Mouse (Mus musculus) CH12.LX (cell line): ENCODE results near the gene Mcmbp. TPM values are rescaled to one million over a fixed set of nuclear protein-coding genes. Genes with fewer than 3 reads are reported as not detected.

Source experiments
- DNase-seq: peaks from one replicate; pipeline ENCODE4 v3.0.0-alpha.2; 2013; ENCODE audit errors: extremely low read depth
- H3K27ac ChIP-seq: 2 replicates; pipeline ENCODE4 v1.5.1; 2012; ENCODE audit warnings: low read depth, mild to moderate bottlenecking, control low read depth, moderate library complexity; ENCODE audit not compliant: insufficient read depth
- H3K27me3 ChIP-seq: replicated peaks from 2 replicates; pipeline ENCODE3; 2012; ENCODE audit warnings: inconsistent platforms
- H3K36me3 ChIP-seq, 2 experiments: replicated peaks in 1 of 2; 2 replicates each; pipeline versions ENCODE3 to v1.6.1; 2012; ENCODE audit warnings: inconsistent platforms in 1 of 2, low read length in 1 of 2, mild to moderate bottlenecking in 1 of 2, mixed read lengths in 1 of 2, moderate library complexity in 1 of 2; ENCODE audit not compliant: control insufficient read depth in 1 of 2, insufficient read depth in 1 of 2
- H3K4me1 ChIP-seq, 2 experiments: 2 replicates each; pipeline ENCODE4 v1.6.1; 2012; ENCODE audit warnings: inconsistent platforms in 1 of 2, moderate library complexity in 1 of 2; ENCODE audit not compliant: insufficient read depth in 2 of 2, control insufficient read depth in 1 of 2
- H3K4me2 ChIP-seq: 2 replicates; pipeline ENCODE4 v1.6.1; 2012; ENCODE audit warnings: low read depth, mild to moderate bottlenecking, control low read depth; ENCODE audit not compliant: poor library complexity, insufficient read depth, severe bottlenecking
- H3K4me3 ChIP-seq, 3 experiments: fragments of 150-350 bp in 1 of 3; sonication (generic) in 1 of 3; replicated peaks in 1 of 3; 2 replicates each; pipeline versions ENCODE3 to v1.5.1; 2011 to 2012; ENCODE audit warnings: low read depth in 2 of 3, low read length in 2 of 3, mild to moderate bottlenecking in 2 of 3, moderate library complexity in 2 of 3, control low read depth in 1 of 3, improper control_type of control experiment in 1 of 3, inconsistent platforms in 1 of 3, mixed read lengths in 1 of 3; ENCODE audit not compliant: poor library complexity in 1 of 3
- H3K79me2 ChIP-seq: replicated peaks from 2 replicates; pipeline ENCODE4 v1.6.1; 2012; ENCODE audit warnings: mild to moderate bottlenecking, moderate library complexity; ENCODE audit not compliant: control insufficient read depth, poor library complexity, insufficient read depth, severe bottlenecking; ENCODE audit errors: extremely low read depth
- H3K9ac ChIP-seq: 2 replicates; pipeline ENCODE4 v1.6.1; 2012; ENCODE audit warnings: low read depth, mild to moderate bottlenecking, control low read depth, moderate library complexity; ENCODE audit not compliant: insufficient read depth
- H3K9me3 ChIP-seq: replicated peaks from 2 replicates; pipeline ENCODE3; 2012; ENCODE audit warnings: low read length, inconsistent platforms, mixed read lengths
- CHD2 ChIP-seq: IDR thresholded peaks from 2 replicates; pipeline ENCODE4 v1.6.1; 2011; ENCODE audit warnings: low read length, improper control_type of control experiment
- CTCF ChIP-seq, 2 experiments: IDR thresholded peaks in 1 of 2; conservative IDR thresholded peaks in 1 of 2; 2 replicates each; pipeline ENCODE4 v1.5.1; 2011 to 2012; ENCODE audit warnings: low read depth in 2 of 2, low read length in 2 of 2, improper control_type of control experiment in 1 of 2, inconsistent platforms in 1 of 2, mild to moderate bottlenecking in 1 of 2, moderate library complexity in 1 of 2
- ELF1 ChIP-seq: IDR thresholded peaks from 2 replicates; pipeline ENCODE4 v1.6.1; 2014; ENCODE audit warnings: low read depth, mild to moderate bottlenecking, inconsistent platforms, low read length, improper control_type of control experiment
- EP300 ChIP-seq: IDR thresholded peaks from 2 replicates; pipeline ENCODE4 v1.6.1; 2011; ENCODE audit warnings: low read length, improper control_type of control experiment
- GABPA ChIP-seq: IDR thresholded peaks from 2 replicates; pipeline ENCODE4 v1.6.1; 2012; ENCODE audit warnings: low read depth, low read length, improper control_type of control experiment, inconsistent platforms; ENCODE audit not compliant: insufficient replicate concordance
- IRF4 ChIP-seq: IDR thresholded peaks from 2 replicates; pipeline ENCODE4 v1.6.1; 2014; ENCODE audit warnings: low read depth, mild to moderate bottlenecking, inconsistent platforms, low read length, improper control_type of control experiment
- JUN ChIP-seq: IDR thresholded peaks from 2 replicates; pipeline ENCODE4 v1.6.1; 2011; ENCODE audit warnings: low read depth, mild to moderate bottlenecking, low read length, improper control_type of control experiment, moderate library complexity; ENCODE audit not compliant: insufficient read depth
- JUND ChIP-seq: conservative IDR thresholded peaks from 2 replicates; pipeline ENCODE4 v1.6.1; 2011; ENCODE audit warnings: low read depth, low read length, improper control_type of control experiment
- KAT2A ChIP-seq: IDR thresholded peaks from 2 replicates; pipeline ENCODE4 v1.6.1; 2012; ENCODE audit warnings: low read length, improper control_type of control experiment, inconsistent platforms; ENCODE audit not compliant: insufficient replicate concordance
- MAX ChIP-seq: IDR thresholded peaks from 2 replicates; pipeline ENCODE4 v1.6.1; 2011; ENCODE audit warnings: low read length, improper control_type of control experiment
- MAZ ChIP-seq: IDR thresholded peaks from 2 replicates; pipeline ENCODE4 v1.6.1; 2012; ENCODE audit warnings: low read depth, mild to moderate bottlenecking, inconsistent platforms, low read length, improper control_type of control experiment, moderate library complexity
- MEF2A ChIP-seq: IDR thresholded peaks from 2 replicates; pipeline ENCODE4 v1.6.1; 2014; ENCODE audit warnings: low read depth, mild to moderate bottlenecking, inconsistent platforms, low read length, improper control_type of control experiment, borderline replicate concordance
- MXI1 ChIP-seq: IDR thresholded peaks from 2 replicates; pipeline ENCODE4 v1.6.1; 2011; ENCODE audit warnings: mild to moderate bottlenecking, low read depth, low read length, improper control_type of control experiment
- MYC ChIP-seq: IDR thresholded peaks from 2 replicates; pipeline ENCODE4 v1.6.1; 2011; ENCODE audit warnings: low read depth, mild to moderate bottlenecking, improper control_type of control experiment, low read length
- NRF1 ChIP-seq: IDR thresholded peaks from 2 replicates; pipeline ENCODE4 v1.6.1; 2014; ENCODE audit warnings: low read depth, mild to moderate bottlenecking, inconsistent platforms, low read length, improper control_type of control experiment, moderate library complexity
- POLR2AphosphoS2 ChIP-seq: IDR thresholded peaks from 2 replicates; pipeline ENCODE4 v1.6.1; 2011; ENCODE audit warnings: low read depth, low read length, improper control_type of control experiment
- TBP ChIP-seq: conservative IDR thresholded peaks from 2 replicates; pipeline ENCODE4 v1.6.1; 2011; ENCODE audit warnings: low read depth, low read length, improper control_type of control experiment
- UBTF ChIP-seq: IDR thresholded peaks from 2 replicates; pipeline ENCODE4 v1.6.1; 2012; ENCODE audit warnings: low read depth, mild to moderate bottlenecking, inconsistent platforms, low read length, improper control_type of control experiment, moderate library complexity
- ZNF384 ChIP-seq: IDR thresholded peaks from 2 replicates; pipeline ENCODE4 v1.6.1; 2012; ENCODE audit warnings: low read depth, low read length, improper control_type of control experiment, inconsistent platforms
- dilution Hi-C: fragments of 300-500 bp; cut with MboI; formaldehyde crosslinking; loops from 2 replicates; pipeline ENCODE4 v1.14.3; 2020; ENCODE audit warnings: low sequenced_read_pairs; ENCODE audit not compliant: extremely low pct_unique_long_range_greater_than_20kb, extremely low pct_ligation_motif_present
- in situ Hi-C: fragments of 300-500 bp; cut with MboI; formaldehyde crosslinking; loops from 3 replicates; pipeline ENCODE4 v1.14.3; 2019; ENCODE audit warnings: low sequenced_read_pairs, low pct_ligation_motif_present, low pct_unique_long_range_greater_than_20kb, mixed read lengths
- polyA plus RNA-seq: library from polyadenylated mRNA; unstranded; fragments of >175 nt; gene quantifications from 2 replicates; pipeline ENCODE4 v1.2.1, GENCODE M21; 2012; ENCODE audit warnings: low read depth; ENCODE audit not compliant: insufficient read length
- total RNA-seq, 2 experiments: library from RNA; depleted of rRNA; stranded (reverse); fragments of 300-350 nt in 1 of 2; fragments of >200 nt in 1 of 2; gene quantifications; 2 replicates each; pipeline ENCODE4 v1.2.3; 2012 to 2014

Mcmbp gene
- total and polyA plus RNA-seq, 3 experiments, result 45.2 to 75.7 (median 69.4) TPM

GRCm38 (mm10) chr7:128672408-128673010 lies 67.8 kb downstream of the Mcmbp start:
- no peaks in the 10 kb centered on the region for H3K4me1 ChIP-seq
- no peaks in the 10 kb centered on the region for H3K27me3 ChIP-seq
- H3K36me3 ChIP-seq, result peaks cover 0 to 10% of the 10 kb centered on the region in 2 experiments
- in situ Hi-C loops, result no loop called here
- no peak for DNase-seq
- no peak overlapping the region for H3K27ac ChIP-seq
- H3K4me2 ChIP-seq, result no peak overlapping the region
- no peaks in the 10 kb centered on the region for H3K79me2 ChIP-seq
- H3K9ac ChIP-seq, result no peak overlapping the region
- H3K9me3 ChIP-seq, result no peaks in the 10 kb centered on the region
- no peak overlapping the region for H3K4me3 ChIP-seq
- no peak for TF ChIP-seq POLR2AphosphoS2
- no peak for TF ChIP-seq CHD2
- no peak for TF ChIP-seq TBP
- no peak for TF ChIP-seq GABPA
- no peak for TF ChIP-seq JUND
- no peak for TF ChIP-seq EP300
- TF ChIP-seq UBTF, result no peak
- no peak for TF ChIP-seq NRF1
- no peak for TF ChIP-seq MYC
- no peak for TF ChIP-seq MEF2A
- TF ChIP-seq ELF1, result no peak
- TF ChIP-seq, all 38 proteins: peak for 0
- dilution Hi-C loops, result no loop called here

DNA sequence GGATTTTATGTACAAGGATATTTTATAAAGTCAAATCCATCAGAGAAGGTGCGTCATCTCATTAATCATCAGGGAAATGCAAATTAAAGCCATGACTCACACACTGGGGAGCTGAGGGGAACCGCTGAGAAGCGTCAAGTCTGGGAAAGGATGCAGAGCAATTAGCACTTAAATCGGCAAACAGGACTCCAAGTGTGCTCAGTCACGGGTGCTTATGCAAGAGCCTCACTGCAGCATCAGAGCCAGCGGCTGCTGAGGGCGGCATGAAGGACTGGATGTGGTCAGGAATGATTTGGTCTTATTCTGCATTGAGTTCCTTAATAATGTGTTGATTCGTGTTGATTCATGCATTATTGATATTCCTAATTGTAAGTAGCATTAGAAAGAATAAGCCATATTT lies 68.3 kb downstream of the Mcmbp start:
- no peak for DNase-seq
- no peak for TF ChIP-seq NRF1
- no peak for TF ChIP-seq ZNF384
- TF ChIP-seq MYC, result no peak
- TF ChIP-seq JUN, result no peak
- TF ChIP-seq POLR2AphosphoS2, result no peak
- no peak for TF ChIP-seq IRF4
- no peak for TF ChIP-seq TBP
- TF ChIP-seq KAT2A, result no peak
- TF ChIP-seq JUND, result no peak
- TF ChIP-seq MAZ, result no peak
- TF ChIP-seq UBTF, result no peak
- no peak for TF ChIP-seq MAX
- no peak for TF ChIP-seq MXI1
- TF ChIP-seq CTCF (conservative IDR thresholded peaks at IDR 0.05 in 1 of 2, IDR thresholded peaks at IDR 0.05 in 1 of 2; ENCODE audit: low read depth in 2 of 2, low read length in 2 of 2), result no peak
- TF ChIP-seq, all 38 proteins: peak for 0
- Histone ChIP-seq H3K79me2 (no peaks in the 10 kb centered on the region), H3K4me3 (no peak overlapping the region), H3K9ac (no peak overlapping the region), H3K4me1 (no peaks in the 10 kb centered on the region), H3K27ac (no peak overlapping the region), H3K4me2 (no peak overlapping the region), H3K27me3 (no peaks in the 10 kb centered on the region), H3K36me3 (peaks cover 0 to 13% of the 10 kb centered on the region in 2 experiments), H3K9me3 (no peaks in the 10 kb centered on the region)
- dilution Hi-C loops, result no loop called here
- in situ Hi-C loops, result no loop called here
